Comparison of ENCODE assay signal across 25 mouse cellular contexts in genomic region chr9:116633075-116633474, GRCm38 (mm10).
"Had no signal": no experiment of that assay in that cellular context is flagged by ENCODE, and none has a peak within 500 bp of the region (broad histone marks: within the 10 kb centered on the region; RNA-seq: fewer than 3 reads in every experiment).

No protein-coding gene starts in this region.

- H3K27me3 ChIP-seq: embryonic facial prominence, embryonic 12.5 days; embryonic facial prominence, embryonic 13.5 days; embryonic facial prominence, embryonic 15.5 days; forebrain, embryonic 13.5 days; forebrain, embryonic 15.5 days had no signal

- H3K4me1 ChIP-seq: embryonic facial prominence, embryonic 12.5 days; embryonic facial prominence, embryonic 13.5 days; embryonic facial prominence, embryonic 15.5 days; forebrain, embryonic 10.5 days; forebrain, embryonic 13.5 days; forebrain, embryonic 15.5 days had no signal

- H3K4me3 ChIP-seq: embryonic facial prominence, embryonic 10.5 days; embryonic facial prominence, embryonic 12.5 days; embryonic facial prominence, embryonic 13.5 days; embryonic facial prominence, embryonic 15.5 days; erythroblast, embryonic 14.5 days; forebrain, embryonic 10.5 days; forebrain, embryonic 13.5 days; forebrain, embryonic 15.5 days; gastrocnemius, adult 2 months; heart, adult 2 months had no signal

- H3K9me3 ChIP-seq: embryonic facial prominence, embryonic 15.5 days; forebrain, embryonic 15.5 days had no signal

- DNase-seq: cerebellum, adult 18-20 months; cerebellum, adult 2 months; cerebellum, adult 8-10 months; cerebellum, adult 9-10 months; cerebellum, adult 9-11 months; cerebellum, postnatal 36 days; embryo, embryonic 11 days; forebrain, postnatal 0 days; gastrocnemius, adult 2 months; gastrocnemius, postnatal 10 days; gastrocnemius, postnatal 14 days; gastrocnemius, postnatal 25 days; gastrocnemius, postnatal 36 days; heart, adult 18-20 months; heart, adult 2 months had no signal

- ATAC-seq: forebrain, embryonic 13.5 days; forebrain, embryonic 14.5 days; forebrain, embryonic 15.5 days; forebrain, embryonic 16.5 days; forebrain, postnatal 0 days had no signal

- H3K4me2 ChIP-seq: embryonic facial prominence, embryonic 12.5 days; embryonic facial prominence, embryonic 13.5 days; embryonic facial prominence, embryonic 15.5 days; forebrain, embryonic 13.5 days; forebrain, embryonic 15.5 days had no signal

- H3K27ac ChIP-seq: embryonic facial prominence, embryonic 10.5 days; embryonic facial prominence, embryonic 12.5 days; embryonic facial prominence, embryonic 13.5 days; embryonic facial prominence, embryonic 15.5 days; forebrain, embryonic 10.5 days; forebrain, embryonic 13.5 days; forebrain, embryonic 15.5 days; gastrocnemius, adult 2 months; heart, adult 2 months had no signal

- H3K36me3 ChIP-seq: embryonic facial prominence, embryonic 10.5 days; embryonic facial prominence, embryonic 12.5 days; forebrain, embryonic 10.5 days; forebrain, embryonic 15.5 days had no signal

- H3K9ac ChIP-seq: embryonic facial prominence, embryonic 12.5 days; embryonic facial prominence, embryonic 13.5 days; embryonic facial prominence, embryonic 15.5 days; forebrain, embryonic 13.5 days; forebrain, embryonic 15.5 days; forebrain, postnatal 0 days had no signal
